Mouse (Mus musculus) limb, embryonic 14.5 days (tissue): ENCODE measurements at regions not wholly inside any gene's neighbourhood (a gene's known extent, or its start where the extent isn't known, plus 50 kb on each side); places are given as distances from the start of the nearest gene placed in this dataset.

Experiments used
- ATAC-seq: fragments of 200-750 bp; cut with Nextera tagmentation; 2 replicates; pipeline ENCODE4 v1.8.0; 2017; ENCODE audit warnings: low read depth, moderate number of reproducible peaks, moderate TSS enrichment; ENCODE audit not compliant: low FRiP score
- DNase-seq: peaks from one replicate; pipeline ENCODE4 v3.0.0-alpha.2; 2015; ENCODE audit warnings: low spot score
- H3K27ac ChIP-seq: fragments of 300-500 bp; sonication (generic); replicated peaks from 2 replicates; pipeline ENCODE4 v1.5.1; 2014; ENCODE audit warnings: low read depth, mild to moderate bottlenecking, low read length, moderate library complexity, mixed read lengths
- H3K27me3 ChIP-seq: fragments of 300-500 bp; sonication (generic); 2 replicates; pipeline ENCODE4 v1.6.1; 2014; ENCODE audit warnings: low read length, mixed read lengths; ENCODE audit not compliant: control insufficient read depth, insufficient read depth
- H3K36me3 ChIP-seq: fragments of 300-500 bp; sonication (generic); 2 replicates; pipeline ENCODE4 v1.6.1; 2014; ENCODE audit warnings: mild to moderate bottlenecking, low read length, moderate library complexity, mixed read lengths; ENCODE audit not compliant: control insufficient read depth, insufficient read depth
- H3K4me1 ChIP-seq: fragments of 300-500 bp; sonication (generic); 2 replicates; pipeline ENCODE4 v1.6.1; 2014; ENCODE audit warnings: antibody characterized with exemption, low read length, mixed read lengths; ENCODE audit not compliant: control insufficient read depth, insufficient read depth
- H3K4me2 ChIP-seq: fragments of 300-500 bp; sonication (generic); replicated peaks from 2 replicates; pipeline ENCODE4 v1.6.1; 2014; ENCODE audit warnings: low read depth, mild to moderate bottlenecking, low read length, moderate library complexity; ENCODE audit not compliant: severe bottlenecking
- H3K4me3 ChIP-seq: fragments of 300-500 bp; sonication (generic); replicated peaks from 2 replicates; pipeline ENCODE4 v1.5.1; 2014; ENCODE audit warnings: low read length
- H3K9ac ChIP-seq: fragments of 300-500 bp; sonication (generic); 2 replicates; pipeline ENCODE4 v1.6.1; 2014; ENCODE audit warnings: mild to moderate bottlenecking, low read depth, low read length, moderate library complexity; ENCODE audit not compliant: severe bottlenecking
- H3K9me3 ChIP-seq: fragments of 300-500 bp; sonication (generic); 2 replicates; pipeline ENCODE4 v1.6.1; 2016; ENCODE audit warnings: low read length; ENCODE audit not compliant: control insufficient read depth
- POLR2A ChIP-seq: fragments of 200-500 bp; IDR thresholded peaks from 2 replicates; pipeline ENCODE4 v1.8.0; 2012; ENCODE audit warnings: inconsistent platforms, mild to moderate bottlenecking, moderate library complexity, borderline replicate concordance; ENCODE audit not compliant: insufficient read depth, insufficient read length; ENCODE audit errors: extremely low read depth
- WGBS: fragments of 180-500 bp; shearing (Covaris S2); extraction: QIAGEN DNeasy Blood & Tissue Kit; methylation state at CpG from one replicate; pipeline ENCODE4 v1.1.7; 2014; 5-methylcytosine and 5-hydroxymethylcytosine counted together

DNA sequence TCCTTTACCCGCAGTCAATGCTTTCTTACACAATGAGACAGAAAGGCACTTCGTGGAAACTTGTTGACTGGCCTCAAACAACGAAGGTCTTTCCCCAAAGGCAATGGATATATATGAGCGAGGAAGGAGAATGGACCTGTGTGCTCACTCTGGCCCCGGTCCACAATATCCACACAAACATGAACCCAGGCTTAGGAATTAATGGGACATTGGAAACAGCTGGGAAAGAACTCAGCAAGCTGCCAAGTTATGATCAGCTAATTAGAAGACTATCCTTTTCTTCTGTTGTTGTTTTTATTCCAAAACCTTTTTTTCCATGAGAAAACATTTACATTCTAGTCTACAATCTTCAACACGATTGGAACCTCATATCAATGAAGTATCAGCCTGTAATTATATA lies 129.8 kb upstream of the Akirin2 start:
- H3K9ac ChIP-seq = no peak overlapping the region
- H3K9me3 ChIP-seq = no peaks in the 10 kb centered on the region
- H3K36me3 ChIP-seq = no peaks in the 10 kb centered on the region
- H3K4me2 ChIP-seq = no peak overlapping the region
- TF ChIP-seq POLR2A = no peak
- no peak overlapping the region for H3K27ac ChIP-seq
- no peak for ATAC-seq
- no peaks in the 10 kb centered on the region for H3K27me3 ChIP-seq
- H3K4me1 ChIP-seq = no peaks in the 10 kb centered on the region
- 81% methylated on average over 6 of the region's 6 CpGs for WGBS
- no peak for DNase-seq
- no peak overlapping the region for H3K4me3 ChIP-seq

DNA sequence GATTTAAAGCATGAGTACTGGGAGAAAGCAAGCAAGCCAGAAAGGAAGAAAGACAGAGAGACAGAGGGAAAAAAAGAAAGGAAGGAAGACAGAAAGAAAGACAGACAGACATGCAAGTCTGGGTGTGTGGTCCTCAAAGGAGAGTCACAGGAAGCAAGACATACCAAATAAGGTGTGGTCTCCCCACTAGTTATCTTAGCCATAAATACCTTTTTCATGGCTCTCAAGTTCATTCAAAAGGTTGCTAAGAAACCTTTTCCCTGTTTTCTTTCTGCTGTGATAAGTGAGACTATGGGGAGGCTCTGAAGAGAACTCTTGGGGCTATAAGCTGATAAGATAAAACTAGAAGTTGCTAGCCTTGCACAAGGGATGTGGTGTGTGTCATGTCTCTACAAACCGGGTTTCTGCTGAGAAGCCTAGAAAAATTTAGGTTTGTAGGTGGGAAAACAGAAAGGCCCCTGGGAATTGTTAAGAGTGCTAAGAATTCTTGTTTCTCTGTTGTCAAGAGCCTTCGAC lies 126.5 kb upstream of the Akirin2 start:
- H3K9ac ChIP-seq = no peak overlapping the region
- DNase-seq (no peak), ATAC-seq (no peak)
- H3K4me2 ChIP-seq = no peak overlapping the region
- no peaks in the 10 kb centered on the region for H3K36me3 ChIP-seq
- no peaks in the 10 kb centered on the region for H3K9me3 ChIP-seq
- no peak overlapping the region for H3K27ac ChIP-seq
- 67% methylated on average over 2 of the region's 2 CpGs for WGBS
- H3K27me3 ChIP-seq = no peaks in the 10 kb centered on the region
- no peaks in the 10 kb centered on the region for H3K4me1 ChIP-seq
- TF ChIP-seq POLR2A = no peak
- H3K4me3 ChIP-seq = no peak overlapping the region

DNA sequence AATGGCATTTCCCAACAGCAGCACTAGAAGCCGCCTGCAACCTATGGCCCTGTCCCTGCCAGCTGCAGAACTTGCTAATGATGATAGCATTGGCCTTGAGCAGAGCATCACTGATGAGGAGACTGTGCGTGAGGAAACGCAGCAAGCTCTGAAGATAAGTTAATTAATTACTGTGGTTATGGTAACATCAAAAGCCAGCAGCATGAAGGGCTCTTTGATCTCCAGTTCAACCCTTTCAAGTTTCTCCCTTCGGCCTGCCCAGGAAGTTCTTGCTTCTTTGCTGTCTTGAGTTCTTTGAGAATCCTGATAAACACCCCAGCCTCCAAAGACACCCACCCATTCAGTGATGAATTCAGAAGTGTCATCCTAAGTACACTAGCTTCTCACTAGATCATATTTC lies 121.7 kb upstream of the Akirin2 start:
- WGBS = 34% methylated on average over 4 of the region's 4 CpGs
- H3K4me1 ChIP-seq = no peaks in the 10 kb centered on the region
- TF ChIP-seq POLR2A = no peak
- H3K36me3 ChIP-seq = no peaks in the 10 kb centered on the region
- no peak overlapping the region for H3K27ac ChIP-seq
- no peaks in the 10 kb centered on the region for H3K27me3 ChIP-seq
- DNase-seq (no peak), ATAC-seq (no peak)
- no peak overlapping the region for H3K4me3 ChIP-seq
- no peak overlapping the region for H3K9ac ChIP-seq
- H3K4me2 ChIP-seq = no peak overlapping the region
- H3K9me3 ChIP-seq = no peaks in the 10 kb centered on the region

DNA sequence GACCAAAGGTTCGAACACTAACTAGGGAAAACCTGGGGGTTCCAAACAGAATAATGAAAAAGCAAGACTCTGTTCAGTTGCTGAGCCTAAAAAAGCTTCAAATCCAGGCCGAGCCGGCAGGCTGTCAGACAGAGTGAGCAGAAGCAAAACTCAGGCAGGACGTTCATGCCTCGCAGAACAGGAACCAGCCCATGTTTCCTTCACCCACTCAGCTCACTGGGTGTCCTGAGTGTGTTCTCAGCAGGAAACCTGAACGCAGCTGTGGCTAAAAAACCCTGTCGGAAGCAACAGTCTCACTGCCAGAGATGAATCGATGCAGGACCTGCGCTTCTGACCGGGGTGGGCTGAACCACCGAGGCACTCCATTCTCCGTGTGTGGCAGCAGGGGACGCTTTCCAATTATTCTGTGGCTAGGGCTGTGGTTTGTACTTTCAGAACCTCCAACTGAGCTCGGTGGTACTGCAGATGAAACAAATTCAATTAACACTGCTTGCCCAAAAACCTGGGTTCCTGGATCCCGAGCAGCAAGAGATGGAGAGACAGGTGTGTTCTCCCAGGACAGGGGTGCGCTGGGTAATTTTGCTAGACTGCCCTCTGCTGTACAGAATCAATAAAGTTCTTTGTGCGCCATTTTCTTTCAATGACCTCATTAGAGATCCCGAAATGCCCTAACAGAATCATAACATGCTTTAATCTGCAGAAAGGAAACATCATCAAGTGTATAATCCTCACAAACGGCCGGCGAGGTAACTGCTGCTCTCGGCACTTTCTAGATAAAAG lies 121.1 kb upstream of the Akirin2 start:
- no peak for TF ChIP-seq POLR2A
- Histone ChIP-seq H3K9me3 (no peaks in the 10 kb centered on the region), H3K4me3 (no peak overlapping the region), H3K36me3 (no peaks in the 10 kb centered on the region), H3K27me3 (no peaks in the 10 kb centered on the region), H3K4me1 (no peaks in the 10 kb centered on the region), H3K27ac (no peak overlapping the region), H3K9ac (no peak overlapping the region), H3K4me2 (no peak overlapping the region)
- DNase-seq (no peak), ATAC-seq (no peak)
- 68% methylated on average over 22 of the region's 22 CpGs for WGBS

GRCm38 (mm10) chr4:34437316-34437715 lies 113.4 kb upstream of the Akirin2 start:
- Histone ChIP-seq H3K9me3 (no peaks in the 10 kb centered on the region), H3K9ac (no peak overlapping the region), H3K4me1 (no peaks in the 10 kb centered on the region), H3K4me3 (no peak overlapping the region), H3K27ac (no peak overlapping the region), H3K4me2 (no peak overlapping the region), H3K27me3 (no peaks in the 10 kb centered on the region), H3K36me3 (no peaks in the 10 kb centered on the region)
- ATAC-seq (no peak), DNase-seq (no peak)
- no peak for TF ChIP-seq POLR2A
- WGBS = 81% methylated on average over 3 of the region's 3 CpGs
